Mouse (Mus musculus): ENCODE measurements around the gene Mical3.

GRCm38 (mm10) chr6:121058039-121058438 is 72.8 kb downstream of the Mical3 start:
- no peak for TF ChIP-seq MAFK (IDR thresholded peaks at IDR 0.05; ENCODE audit: insufficient read depth, low read depth, low read length)
- no peak for TF ChIP-seq HCFC1 (IDR thresholded peaks at IDR 0.05; ENCODE audit: borderline replicate concordance, insufficient read depth, low read length)
- no peak for TF ChIP-seq ZC3H11A (IDR thresholded peaks at IDR 0.05; ENCODE audit: borderline replicate concordance, low read depth, low read length)
- TF ChIP-seq CHD2 (IDR thresholded peaks at IDR 0.05; ENCODE audit: low read depth, low read length): no peak

Data from ES-E14 (cell line).